Mouse (Mus musculus) monocyte, adult 5-6 weeks (primary cell): ENCODE results near the gene Aifm1. TPM values are rescaled to one million over a fixed set of nuclear protein-coding genes. Genes with fewer than 3 reads are reported as not detected.

Experiments
- ATAC-seq: fragments of 153-309, 156-312 bp; replicated peaks from 2 replicates; pipeline ENCODE4 v1.8.0; 2017; ENCODE audit warnings: mild to moderate bottlenecking; ENCODE audit not compliant: low TSS enrichment, insufficient number of reproducible peaks, severe bottlenecking, poor library complexity, low FRiP score
- total RNA-seq: library from RNA; stranded (forward); fragments of 200-1000, 200-491, 200-594 nt; gene quantifications from 3 replicates; pipeline ENCODE4 v1.2.3, GENCODE M21; 2017

The Aifm1 gene
- total RNA-seq, 1 experiment from 2014 or later, result 40.5 TPM

DNA sequence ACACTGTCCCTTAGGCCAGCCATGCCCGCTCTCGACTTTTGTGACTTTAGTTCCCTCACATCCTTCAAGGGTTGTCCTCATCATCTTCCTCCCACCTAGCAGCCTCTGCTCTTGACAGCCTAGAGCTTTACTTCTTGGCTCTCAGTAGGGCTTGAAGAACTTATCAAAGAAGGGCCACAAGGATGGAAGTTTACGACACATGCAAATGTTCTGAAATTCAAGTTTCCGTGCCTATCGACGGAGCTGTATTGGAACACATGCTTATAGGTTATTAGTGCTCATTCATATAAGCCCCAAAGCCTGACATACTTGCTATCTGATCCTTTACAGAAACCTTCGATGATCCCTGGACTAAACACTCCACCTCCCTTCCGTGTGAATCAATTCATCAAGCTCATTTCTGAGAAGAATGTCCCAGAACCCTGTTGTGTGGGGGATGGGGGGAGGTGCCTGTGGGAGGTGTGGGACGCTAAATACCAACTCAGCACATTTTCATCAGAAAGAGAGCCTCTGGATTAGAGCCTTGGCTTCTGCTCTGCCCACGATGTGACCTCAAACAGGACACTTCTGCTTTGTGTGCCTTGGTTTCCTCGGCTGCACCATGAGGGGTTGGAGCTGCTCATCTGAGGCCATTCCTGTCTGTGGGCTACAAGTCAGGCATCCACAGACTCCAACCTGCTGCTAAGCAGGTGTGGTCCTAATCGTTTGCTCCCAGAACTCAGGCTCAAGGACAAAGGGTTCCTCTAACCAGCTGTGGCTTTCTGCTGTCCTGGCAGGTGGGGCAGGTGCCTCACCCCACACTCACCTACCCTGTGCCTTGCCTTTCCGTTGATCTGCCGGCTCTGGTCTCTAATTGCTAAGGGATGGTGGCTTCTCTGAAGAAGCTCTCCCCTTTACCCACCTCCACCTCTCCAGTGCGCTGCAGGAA lies 80.5 kb downstream of the Aifm1 start:
- ATAC-seq, result no peak

DNA sequence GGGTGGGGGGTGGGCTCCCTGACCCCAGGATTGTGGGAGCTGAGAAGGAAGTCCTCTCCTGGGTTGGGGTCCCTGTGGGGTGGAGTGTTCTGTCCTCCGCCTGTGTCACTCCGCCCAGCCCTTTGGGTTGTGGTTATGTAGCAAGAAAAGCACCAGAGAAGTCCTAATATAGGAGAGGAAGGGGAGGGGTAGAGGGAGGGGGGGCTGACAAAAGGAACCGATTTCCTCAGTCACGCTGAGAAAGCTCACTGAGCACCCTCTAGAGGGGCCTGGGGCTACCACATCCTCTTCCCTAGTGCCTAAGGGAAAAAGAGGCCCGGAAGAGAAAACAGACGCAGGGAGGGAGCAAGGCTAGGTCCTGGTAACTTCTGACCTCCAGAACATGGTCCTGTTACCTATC lies 83.8 kb downstream of the Aifm1 start:
- ATAC-seq, result 0 out of 2 replicates have a peak, but pooled peaks have one; percentile 24

DNA sequence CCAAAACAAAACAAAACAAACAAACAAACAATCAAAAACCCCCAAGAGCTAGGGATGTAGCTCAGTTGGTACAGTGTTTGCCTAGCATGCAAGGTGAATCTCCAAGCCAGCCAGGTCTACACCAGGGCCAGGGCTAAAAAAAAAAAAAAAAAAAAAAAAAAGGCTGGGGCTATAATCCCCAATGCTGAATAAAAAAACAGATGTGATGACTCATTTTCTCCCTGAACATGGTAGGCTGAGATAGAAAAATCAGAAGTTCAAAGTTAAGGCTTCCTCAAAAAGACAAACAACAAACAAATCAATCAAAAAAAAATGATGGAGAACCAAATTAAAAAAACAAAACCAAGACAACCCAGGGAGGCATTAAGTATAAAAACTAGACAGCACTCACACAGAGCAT lies 84.3 kb downstream of the Aifm1 start:
- no peak for ATAC-seq

DNA sequence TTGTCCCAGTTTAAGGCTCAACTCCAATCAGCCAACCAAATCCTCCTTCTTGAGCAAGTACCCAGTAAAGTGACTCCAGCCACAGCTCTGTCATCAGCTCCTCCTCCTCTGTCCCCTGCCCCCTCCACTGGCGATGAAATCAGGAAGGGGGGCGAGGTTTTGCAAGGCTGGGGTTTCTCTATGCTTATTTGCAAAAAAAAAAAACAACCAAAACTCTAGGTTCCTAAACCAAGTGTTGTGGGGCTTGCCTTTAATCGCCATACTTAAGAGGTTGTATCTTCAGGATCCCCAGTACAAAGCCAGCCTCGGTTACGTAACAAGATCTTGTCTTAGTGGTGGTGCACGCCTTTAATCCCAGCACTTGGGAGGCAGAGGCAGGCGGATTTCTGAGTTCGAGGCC lies 84.7 kb downstream of the Aifm1 start:
- no peak; the same call in 1 of the 2 replicates for ATAC-seq

DNA sequence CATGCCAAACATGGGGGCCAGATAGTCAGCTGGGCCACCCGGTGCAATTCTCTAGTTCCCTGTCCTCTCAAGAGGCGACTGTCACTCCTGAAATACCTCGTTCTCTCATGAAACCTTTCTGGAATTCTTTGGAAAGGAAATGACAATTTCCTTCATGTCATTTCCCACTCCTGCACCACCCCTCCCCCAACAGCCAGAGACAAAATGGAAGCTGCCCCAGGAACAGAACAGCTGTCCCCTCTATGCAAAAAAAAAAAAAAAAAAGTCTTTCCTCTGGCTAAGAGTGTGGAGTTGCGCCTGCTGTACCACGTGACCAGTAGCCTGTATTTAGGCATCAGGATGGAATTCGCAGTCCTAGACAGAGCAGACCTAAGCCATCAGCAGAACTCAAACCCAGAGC lies 85.1 kb downstream of the Aifm1 start:
- ATAC-seq, result no peak

DNA sequence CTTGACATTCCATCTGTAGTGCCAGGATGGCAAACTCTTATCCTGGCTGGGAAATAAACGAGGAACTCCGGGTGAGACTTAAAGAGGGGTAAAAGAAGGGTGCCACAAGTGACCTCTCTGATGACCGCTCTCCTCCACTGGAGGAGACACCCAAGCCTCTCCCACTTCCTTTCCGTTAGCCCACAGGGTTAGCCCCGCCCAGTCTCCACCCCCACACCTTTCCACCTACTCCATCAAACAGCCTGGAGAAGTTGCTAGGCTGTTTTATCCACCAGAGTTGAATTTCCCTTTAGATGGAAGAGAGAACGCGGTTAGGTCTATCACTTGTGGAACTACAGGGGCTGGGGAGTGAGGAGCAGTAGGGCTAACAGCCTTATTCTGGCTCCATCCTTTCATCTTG lies 88.1 kb downstream of the Aifm1 start:
- ATAC-seq, result peak; percentile 37

Other genes with a start within 250 kb of the Aifm1 start
- gene Bcorl1, start 172.2 kb downstream of the Aifm1 start, total RNA-seq, result 2.1 to 13.5 TPM (median 4.3 TPM) in 3 replicates
- gene Elf4, start 50.4 kb downstream of the Aifm1 start, total RNA-seq, result 35.9 to 86.3 TPM (median 41.4 TPM) in 3 replicates
- 1.3 TPM in 1 of 3 replicates, not detected in the others for gene Rab33a, start 5.7 kb upstream of the Aifm1 start, total RNA-seq
- gene Zfp280c, start 80.9 kb upstream of the Aifm1 start, total RNA-seq, result 6.9 to 21.2 TPM (median 11.5 TPM) in 3 replicates
- 5.8 to 11.1 TPM (median 7.9 TPM) in 3 replicates for gene Slc25a14, start 109.8 kb upstream of the Aifm1 start, total RNA-seq
- gene Gpr119, start 160.9 kb upstream of the Aifm1 start, total RNA-seq, result not detected in 3 replicates
- 11.4 to 17.2 TPM (median 17.0 TPM) in 3 replicates for gene Rbmx2, start 181.4 kb upstream of the Aifm1 start, total RNA-seq